Mouse (Mus musculus): ENCODE measurements at regions not wholly inside any gene's neighbourhood (a gene's known extent, or its start where the extent isn't known, plus 50 kb on each side); places are given as distances from the start of the nearest gene placed in this dataset.

GRCm38 (mm10) chr6:81586441-81587117 lies 336.9 kb upstream of the Gcfc2 start:
- DNase-seq (ENCODE audit: low spot score in 2 of 2) = no peak

DNA sequence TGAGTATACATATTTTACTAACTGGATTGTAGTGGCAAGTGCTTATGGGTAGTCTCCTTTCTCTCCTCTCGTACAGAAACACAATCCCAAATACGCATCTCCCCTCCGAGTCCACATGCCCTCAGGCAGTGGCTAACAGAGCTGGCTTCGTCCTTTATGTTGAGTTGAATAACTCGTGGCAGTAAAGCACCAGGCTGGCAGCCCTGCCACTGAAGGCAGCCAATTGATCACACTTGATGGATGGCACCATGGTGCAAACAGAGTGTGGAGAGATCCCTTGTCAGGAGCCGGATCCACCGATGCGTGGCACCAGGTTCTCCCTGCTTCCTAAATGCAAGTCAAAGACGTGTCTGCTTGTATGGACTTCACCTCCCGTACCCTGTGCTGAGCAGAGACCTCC lies 333.7 kb upstream of the Gcfc2 start:
- DNase-seq (ENCODE audit: low spot score in 2 of 2) = peak in 1 of 2 experiments; percentile 26

DNA sequence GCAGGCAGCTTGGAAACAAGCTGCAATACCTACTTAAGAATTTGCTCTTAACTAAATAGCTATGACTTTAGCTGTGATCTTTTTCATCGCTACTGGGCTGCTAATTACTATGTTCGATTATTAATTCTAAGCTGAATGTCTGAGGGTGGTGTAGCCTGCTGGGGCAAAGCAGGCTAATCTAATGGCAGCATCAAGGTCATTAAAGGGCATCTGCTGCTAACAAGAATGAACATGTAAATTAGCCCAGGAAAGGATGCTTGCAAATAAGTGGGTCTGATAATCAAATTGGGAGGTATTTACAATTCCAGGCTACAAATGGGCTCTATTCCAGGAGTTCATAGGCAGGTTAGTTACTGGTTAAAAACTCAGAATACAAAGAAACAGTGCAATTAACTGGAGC lies 327.5 kb upstream of the Gcfc2 start:
- no peak for DNase-seq (ENCODE audit: low spot score in 2 of 2)

GRCm38 (mm10) chr6:81608637-81609036 lies 314.8 kb upstream of the Gcfc2 start:
- no peak for DNase-seq (ENCODE audit: low spot score in 2 of 2)

DNA sequence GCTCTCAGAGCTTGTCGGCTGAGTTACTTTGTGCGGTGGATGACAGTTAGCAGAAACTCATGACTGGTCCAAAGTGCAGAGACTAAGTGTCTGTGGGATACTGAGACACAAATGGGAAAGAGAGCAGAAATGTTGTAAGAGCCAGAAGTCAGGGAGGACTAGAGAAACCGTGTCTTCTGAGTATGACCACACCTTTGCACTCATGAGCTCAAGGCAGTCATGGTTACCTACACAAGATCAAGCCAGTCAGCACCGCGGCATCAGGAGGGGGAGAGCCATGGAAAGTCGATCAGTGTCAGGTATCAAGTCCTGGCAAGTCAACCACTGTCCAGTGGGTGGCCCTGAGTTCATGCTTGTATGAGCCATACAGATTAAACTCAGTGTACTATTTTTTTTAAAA lies 311.5 kb upstream of the Gcfc2 start:
- DNase-seq (ENCODE audit: low spot score in 2 of 2) = no peak

DNA sequence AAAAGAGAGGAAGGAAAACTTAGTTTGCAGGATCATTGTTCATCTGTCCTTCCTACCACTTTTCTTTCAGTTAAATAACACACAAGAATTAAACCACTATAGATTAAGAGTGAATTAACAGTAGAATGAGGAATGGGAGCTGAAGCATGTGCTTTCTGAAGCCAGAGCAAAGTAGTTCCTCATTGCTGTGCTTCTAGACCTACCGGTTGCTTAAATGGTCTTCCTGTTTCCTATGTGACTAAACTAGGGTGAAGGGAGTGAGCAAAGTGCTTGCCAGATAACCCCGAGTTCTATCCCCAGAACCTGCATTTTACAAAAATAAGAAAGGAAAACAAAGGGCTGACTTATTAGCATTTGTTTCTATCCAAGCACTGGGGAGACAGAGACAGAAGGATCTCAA lies 305.5 kb upstream of the Gcfc2 start:
- DNase-seq (ENCODE audit: low spot score in 2 of 2) = no peak

DNA sequence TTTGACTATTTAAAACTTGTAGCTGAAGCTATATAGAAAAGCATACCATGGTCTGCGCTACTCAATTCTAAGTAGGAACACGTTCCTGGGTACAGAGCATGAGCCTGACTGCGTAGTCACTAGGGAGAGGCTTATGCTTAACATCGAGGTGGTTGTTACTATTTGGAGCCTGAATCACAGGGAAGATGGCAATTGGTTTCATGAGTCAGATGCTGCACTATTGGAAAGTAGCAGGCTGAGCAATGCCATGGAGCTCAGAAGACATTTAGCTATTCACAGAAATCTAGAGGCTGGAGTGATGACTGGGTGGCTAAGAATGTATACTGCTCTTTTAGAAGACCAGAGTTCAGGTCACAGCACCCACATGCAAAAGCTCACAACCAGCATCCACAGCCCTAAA lies 302.4 kb upstream of the Gcfc2 start:
- no peak for DNase-seq (ENCODE audit: low spot score in 2 of 2)

DNA sequence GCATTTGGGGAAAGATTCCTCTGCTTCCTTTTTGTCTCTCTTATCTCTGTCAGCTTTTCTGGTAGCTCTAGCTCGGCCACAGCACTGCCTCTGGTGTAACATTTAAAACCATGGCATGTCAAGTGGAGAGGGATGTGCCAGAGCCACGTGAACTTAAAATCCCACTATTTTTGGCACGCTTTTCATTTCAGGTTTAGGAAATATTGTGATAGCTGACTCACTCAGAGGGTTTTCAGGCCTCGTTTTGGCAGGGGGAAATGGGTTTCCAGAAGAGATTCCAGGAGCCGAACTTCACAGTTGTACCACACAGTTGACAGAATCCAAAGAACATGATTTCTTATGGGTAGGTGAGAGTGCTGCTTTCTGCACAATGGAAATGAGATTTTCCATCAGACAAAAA lies 300.8 kb upstream of the Gcfc2 start:
- DNase-seq (ENCODE audit: low spot score in 2 of 2) = peak in 1 of 2 experiments; percentile 44

DNA sequence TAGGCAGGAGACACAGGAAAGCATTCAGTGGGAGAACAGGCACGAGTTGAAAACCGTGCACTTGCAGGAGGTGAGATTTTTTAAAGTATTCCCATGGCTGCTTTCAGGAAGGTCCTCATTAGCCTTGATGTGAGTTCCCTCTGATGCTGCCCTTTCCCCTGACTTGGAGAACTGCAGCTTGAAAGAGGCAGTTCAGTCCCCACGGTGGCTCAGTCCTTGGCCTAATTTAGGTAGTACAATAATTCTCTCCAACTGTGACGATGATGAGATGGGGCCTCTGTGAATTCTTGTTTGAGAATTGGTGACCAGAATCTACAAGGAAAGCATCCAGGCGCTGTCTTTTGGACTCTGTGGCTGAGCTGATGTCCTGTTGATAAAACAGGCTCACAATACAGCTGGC lies 298.5 kb upstream of the Gcfc2 start:
- no peak for DNase-seq (ENCODE audit: low spot score in 2 of 2)

GRCm38 (mm10) chr6:81633586-81633985 lies 289.9 kb upstream of the Gcfc2 start:
- DNase-seq (ENCODE audit: low spot score in 2 of 2) = no peak

GRCm38 (mm10) chr6:81647615-81648375 lies 275.7 kb upstream of the Gcfc2 start:
- no peak for DNase-seq (ENCODE audit: low spot score in 2 of 2)

GRCm38 (mm10) chr6:81651856-81652255 lies 271.6 kb upstream of the Gcfc2 start:
- DNase-seq (ENCODE audit: low spot score in 2 of 2) = no peak

DNA sequence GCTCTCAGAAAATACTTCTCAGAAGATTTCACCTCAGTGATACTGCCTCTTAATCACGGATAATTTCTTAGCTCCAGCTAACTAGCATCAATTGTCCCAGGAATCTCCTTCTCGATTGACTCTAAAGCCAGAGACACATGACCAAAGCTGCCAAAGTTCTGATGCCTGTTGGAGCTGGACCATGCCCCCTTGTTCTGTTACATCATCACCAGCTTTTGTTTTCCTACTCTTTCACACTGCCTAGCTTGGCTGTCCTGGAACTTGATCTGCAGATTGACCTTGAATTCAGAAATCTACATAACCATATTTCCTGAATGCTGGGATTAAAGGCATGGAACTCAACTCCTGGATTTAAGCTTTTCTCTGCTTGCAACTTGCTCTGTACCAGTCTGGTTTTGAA lies 268.3 kb upstream of the Gcfc2 start:
- DNase-seq (ENCODE audit: low spot score in 2 of 2) = no peak

DNA sequence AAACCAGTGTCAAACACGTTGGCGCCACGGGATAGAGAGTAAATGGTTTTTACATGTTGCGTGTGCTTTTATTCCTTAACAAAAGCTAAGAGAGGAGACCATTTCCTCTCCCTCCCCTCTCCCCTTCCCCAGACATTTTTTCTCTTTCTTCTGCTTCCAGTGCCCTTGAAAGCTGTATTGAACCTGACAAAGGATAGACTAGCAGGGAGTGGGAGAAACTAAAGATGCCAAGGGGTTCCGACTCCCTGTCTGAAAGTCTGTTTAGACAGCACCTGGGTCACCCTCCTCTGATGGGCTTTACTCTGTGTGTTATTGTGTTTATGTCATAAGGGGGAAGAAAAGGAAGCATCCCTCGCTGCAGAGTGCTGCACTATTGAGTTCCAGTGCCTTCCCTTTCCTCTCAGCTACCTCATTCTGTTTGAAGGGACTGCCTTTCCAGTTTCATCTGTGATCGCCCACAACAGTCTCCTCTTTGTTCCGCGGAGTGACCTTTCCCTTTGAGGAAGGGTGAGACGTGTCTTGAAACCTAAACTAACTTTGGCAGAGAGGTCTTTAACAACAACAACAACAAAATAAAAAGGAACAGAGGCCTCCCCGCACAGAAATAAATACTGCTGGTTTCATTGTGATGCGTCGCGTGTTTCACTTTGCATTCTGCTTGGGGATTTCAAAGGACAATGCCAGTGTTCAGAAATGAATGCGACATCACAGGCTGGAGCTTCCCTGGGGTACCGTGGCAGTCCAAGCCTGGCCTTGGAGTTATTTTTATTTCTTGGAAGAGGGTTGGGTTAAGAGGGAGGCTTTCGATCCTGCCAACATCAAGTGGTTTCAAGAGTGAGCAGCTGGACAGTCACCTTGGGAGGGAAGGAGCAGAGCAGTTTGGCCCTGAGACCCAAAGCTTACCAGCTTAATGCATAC lies 262.7 kb upstream of the Gcfc2 start:
- peak; percentile 60 to 65 for DNase-seq (ENCODE audit: low spot score in 2 of 2)

DNA sequence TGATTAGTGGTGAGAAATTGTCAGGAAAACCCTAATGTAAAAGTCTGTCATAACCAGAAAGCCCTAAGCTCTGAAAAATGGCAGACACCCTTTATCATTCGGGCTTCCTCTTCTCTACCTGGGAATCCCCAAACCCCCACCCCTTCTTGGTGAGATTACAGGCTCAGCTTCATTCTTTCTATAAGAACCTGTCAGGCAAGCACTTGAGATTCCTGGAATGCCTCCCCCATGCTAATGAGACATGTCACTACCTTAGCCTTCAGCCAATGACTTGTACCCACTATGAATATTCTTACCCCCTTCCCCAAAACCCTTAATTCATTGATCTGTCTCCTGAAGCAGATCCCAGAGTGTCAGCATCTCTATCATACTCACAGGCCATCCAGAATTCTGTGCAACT lies 254.5 kb upstream of the Gcfc2 start:
- no peak for DNase-seq (ENCODE audit: low spot score in 2 of 2)

GRCm38 (mm10) chr6:81673316-81673715 lies 250.2 kb upstream of the Gcfc2 start:
- DNase-seq (ENCODE audit: low spot score in 2 of 2) = no peak

GRCm38 (mm10) chr6:81697284-81697683 lies 226.2 kb upstream of the Gcfc2 start:
- DNase-seq (ENCODE audit: low spot score in 2 of 2) = no peak

DNA sequence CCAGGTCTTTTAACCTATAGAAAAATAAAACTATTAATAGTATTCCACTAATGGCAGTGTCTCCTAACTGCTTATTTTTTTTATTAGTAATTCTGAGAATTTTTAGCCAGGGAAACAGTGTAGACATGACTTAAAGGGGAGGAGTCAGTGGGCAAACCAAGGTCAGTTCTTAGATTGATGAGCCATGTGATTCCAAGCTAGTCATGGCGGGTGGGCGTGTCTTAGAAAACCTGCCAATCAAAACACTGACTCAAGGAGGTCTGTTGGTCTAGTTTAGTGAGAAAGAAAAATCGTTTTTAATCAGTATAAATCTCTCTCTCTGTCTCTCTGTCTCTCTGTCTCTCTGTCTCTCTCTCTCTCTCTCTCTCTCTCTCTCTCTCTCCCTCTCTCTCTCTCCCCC lies 225.3 kb upstream of the Gcfc2 start:
- no peak for DNase-seq (ENCODE audit: low spot score in 2 of 2)

- peak in 1 of 2 experiments; percentile 35 for DNase-seq (ENCODE audit: low spot score in 2 of 2)
These were observed 208.6 kb upstream of the Gcfc2 start for GRCm38 (mm10) chr6:81714867-81715266.

- no peak for DNase-seq (ENCODE audit: low spot score in 2 of 2)
These were observed 207.1 kb upstream of the Gcfc2 start for GRCm38 (mm10) chr6:81716371-81716770.

DNA sequence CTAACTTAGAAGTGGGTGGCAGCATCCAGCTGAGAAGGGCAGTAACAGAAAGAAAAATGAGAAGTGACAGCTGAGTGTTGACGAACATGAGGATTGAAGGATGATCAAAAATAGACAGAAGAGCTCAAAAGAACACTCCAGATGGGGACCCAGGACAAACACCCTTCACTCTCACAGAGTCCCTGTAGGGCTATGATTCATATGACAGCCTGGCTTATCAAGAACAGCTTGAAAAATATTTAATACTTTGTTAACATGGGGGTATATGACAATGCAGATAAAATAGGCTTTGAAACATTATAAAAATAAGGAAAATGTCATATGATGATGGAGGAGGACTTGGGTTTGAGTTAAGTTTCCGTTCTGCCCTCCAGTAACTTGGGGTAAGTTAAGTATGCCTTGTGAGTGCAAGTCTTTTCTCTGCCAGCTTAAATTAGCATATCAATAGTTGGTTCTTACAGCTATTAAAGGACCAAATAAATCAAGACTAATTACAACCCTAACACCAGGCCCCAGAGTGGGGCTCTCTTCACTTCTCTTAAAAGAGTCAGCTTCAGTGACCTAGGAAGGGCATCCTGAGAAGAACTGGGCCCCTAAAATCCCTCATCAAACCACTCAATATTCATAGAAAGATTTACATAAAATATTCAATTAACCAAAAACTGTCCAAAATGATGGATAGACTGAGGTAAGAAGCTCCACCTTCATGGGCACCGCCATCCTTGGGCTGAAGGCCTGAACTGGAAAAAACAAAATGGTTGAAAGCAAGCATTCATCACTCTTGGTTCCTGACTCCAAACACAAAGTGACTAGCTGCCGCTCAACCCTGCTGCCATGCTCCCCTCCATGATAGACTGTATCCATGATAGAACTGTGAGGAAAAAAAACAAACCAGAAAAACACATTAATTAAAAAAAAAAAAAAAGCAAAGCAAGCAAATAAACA lies 198.6 kb upstream of the Gcfc2 start:
- no peak for DNase-seq (ENCODE audit: low spot score in 2 of 2)
